Mouse (Mus musculus) layer of hippocampus, postnatal 14 days (tissue): Measurements from ENCODE around the gene Tmem161a. TPM values are rescaled to one million over a fixed set of nuclear protein-coding genes. Genes with fewer than 3 reads are reported as not detected.

Experiments used
- DNase-seq, 2 experiments: peaks; one replicate each; pipeline ENCODE4 v3.0.0; 2021 to 2022; ENCODE audit warnings: low spot score in 2 of 2, mixed read lengths in 1 of 2
- total RNA-seq, 2 experiments: library from RNA; stranded (reverse); gene quantifications; 2 replicates each; pipeline ENCODE4 v1.2.3; 2021

Gene Tmem161a
- total RNA-seq, 2 experiments from 2014 or later: 46.1 to 49.4 TPM

GRCm38 (mm10) chr8:70158069-70158853 is 13.9 kb upstream of the Tmem161a start:
- DNase-seq: peak; percentile 54 to 59

- no peak for DNase-seq
Observed at GRCm38 (mm10) chr8:70159211-70159610, 12.9 kb upstream of the Tmem161a start.

GRCm38 (mm10) chr8:70160015-70160414 is 12.1 kb upstream of the Tmem161a start:
- DNase-seq: no peak

GRCm38 (mm10) chr8:70163316-70163715 is 8.8 kb upstream of the Tmem161a start:
- no peak for DNase-seq

- peak; percentile 39 to 52 for DNase-seq
Observed at GRCm38 (mm10) chr8:70166504-70167110, 5.5 kb upstream of the Tmem161a start.

- DNase-seq: no peak
Observed at GRCm38 (mm10) chr8:70170116-70170515, 2.0 kb upstream of the Tmem161a start.

GRCm38 (mm10) chr8:70170748-70171147 is 1.4 kb upstream of the Tmem161a start:
- DNase-seq: no peak

GRCm38 (mm10) chr8:70171240-70171639 is 916 bp upstream of the Tmem161a start:
- DNase-seq: no peak

GRCm38 (mm10) chr8:70173320-70173719 is 1.2 kb downstream of the Tmem161a start:
- no peak for DNase-seq

GRCm38 (mm10) chr8:70174079-70174478 is 1.9 kb downstream of the Tmem161a start:
- no peak for DNase-seq

GRCm38 (mm10) chr8:70178231-70178630 is 6.1 kb downstream of the Tmem161a start:
- DNase-seq: no peak

GRCm38 (mm10) chr8:70179082-70179481 is 6.9 kb downstream of the Tmem161a start:
- DNase-seq: no peak

GRCm38 (mm10) chr8:70181212-70181902 is 9.2 kb downstream of the Tmem161a start:
- no peak for DNase-seq

GRCm38 (mm10) chr8:70181903-70182252 is 9.7 kb downstream of the Tmem161a start:
- no peak for DNase-seq

GRCm38 (mm10) chr8:70183194-70183593 is 11.0 kb downstream of the Tmem161a start:
- DNase-seq: no peak

GRCm38 (mm10) chr8:70188707-70189106 is 16.6 kb downstream of the Tmem161a start:
- no peak for DNase-seq

- DNase-seq: no peak
Observed at GRCm38 (mm10) chr8:70193238-70193637, 21.1 kb downstream of the Tmem161a start.

GRCm38 (mm10) chr8:70194191-70194590 is 22.0 kb downstream of the Tmem161a start:
- DNase-seq: no peak

- no peak for DNase-seq
Observed at GRCm38 (mm10) chr8:70195762-70196161, 23.6 kb downstream of the Tmem161a start.

- no peak for DNase-seq
Observed at GRCm38 (mm10) chr8:70197603-70198002, 25.4 kb downstream of the Tmem161a start.

GRCm38 (mm10) chr8:70200098-70200681 is 28.0 kb downstream of the Tmem161a start:
- DNase-seq: peak; percentile 72 to 75

GRCm38 (mm10) chr8:70201417-70201816 is 29.3 kb downstream of the Tmem161a start:
- DNase-seq: no peak
